Mouse (Mus musculus) limb, embryonic 11.5 days (tissue): Measurements from ENCODE around the gene Tmem259. TPM values are rescaled to one million over a fixed set of nuclear protein-coding genes. Genes with fewer than 3 reads are reported as not detected.

Source experiments
- ATAC-seq: fragments of 200-750 bp; cut with Nextera tagmentation; 2 replicates; pipeline ENCODE4 v1.8.0; 2017; ENCODE audit warnings: low read depth; ENCODE audit not compliant: insufficient number of reproducible peaks, low FRiP score, low TSS enrichment
- DNase-seq: peaks from one replicate; pipeline ENCODE4 v3.0.0-alpha.2; 2015; ENCODE audit warnings: low spot score
- H3K27ac ChIP-seq: fragments of 300-500 bp; sonication (generic); replicated peaks from 2 replicates; pipeline ENCODE4 v1.5.1; 2014; ENCODE audit warnings: low read depth, mild to moderate bottlenecking, low read length
- H3K27me3 ChIP-seq: fragments of 300-500 bp; sonication (generic); 2 replicates; pipeline ENCODE4 v1.6.1; 2014; ENCODE audit warnings: mild to moderate bottlenecking, low read length, mixed read lengths; ENCODE audit not compliant: control insufficient read depth, insufficient read depth
- H3K36me3 ChIP-seq: fragments of 300-500 bp; sonication (generic); 2 replicates; pipeline ENCODE4 v1.6.1; 2014; ENCODE audit warnings: mild to moderate bottlenecking, low read length, moderate library complexity, mixed read lengths; ENCODE audit not compliant: control insufficient read depth, insufficient read depth
- H3K4me1 ChIP-seq: fragments of 300-500 bp; sonication (generic); 2 replicates; pipeline ENCODE4 v1.6.1; 2014; ENCODE audit warnings: low read length, mixed read lengths; ENCODE audit not compliant: control insufficient read depth, insufficient read depth
- H3K4me2 ChIP-seq: fragments of 300-500 bp; sonication (generic); 2 replicates; pipeline ENCODE4 v1.6.1; 2014; ENCODE audit warnings: low read depth, mild to moderate bottlenecking, moderate library complexity; ENCODE audit not compliant: severe bottlenecking
- H3K4me3 ChIP-seq: fragments of 300-500 bp; sonication (generic); 2 replicates; pipeline ENCODE4 v1.5.1; 2014; ENCODE audit warnings: low read depth, low read length
- H3K9ac ChIP-seq: fragments of 300-500 bp; sonication (generic); 2 replicates; pipeline ENCODE4 v1.6.1; 2014; ENCODE audit warnings: mild to moderate bottlenecking, low read length
- H3K9me3 ChIP-seq: fragments of 300-500 bp; sonication (generic); 2 replicates; pipeline ENCODE4 v1.6.1; 2016; ENCODE audit warnings: low read length; ENCODE audit not compliant: control insufficient read depth
- WGBS: fragments of 180-500 bp; shearing (Covaris S2); extraction: QIAGEN DNeasy Blood & Tissue Kit; methylation state at CpG from one replicate; pipeline ENCODE4 v1.1.7; 2014; 5-methylcytosine and 5-hydroxymethylcytosine counted together
- polyA plus RNA-seq: library from polyadenylated mRNA; unstranded; fragments of >200 nt; fragmentation: Nextera tagmentation; extraction: Ambion mirVana; gene quantifications from 2 replicates; pipeline ENCODE4 v1.2.1, GENCODE M21; 2014

The Tmem259 gene
- polyA plus RNA-seq, 1 experiment from 2014 or later = 15.9 TPM

DNA sequence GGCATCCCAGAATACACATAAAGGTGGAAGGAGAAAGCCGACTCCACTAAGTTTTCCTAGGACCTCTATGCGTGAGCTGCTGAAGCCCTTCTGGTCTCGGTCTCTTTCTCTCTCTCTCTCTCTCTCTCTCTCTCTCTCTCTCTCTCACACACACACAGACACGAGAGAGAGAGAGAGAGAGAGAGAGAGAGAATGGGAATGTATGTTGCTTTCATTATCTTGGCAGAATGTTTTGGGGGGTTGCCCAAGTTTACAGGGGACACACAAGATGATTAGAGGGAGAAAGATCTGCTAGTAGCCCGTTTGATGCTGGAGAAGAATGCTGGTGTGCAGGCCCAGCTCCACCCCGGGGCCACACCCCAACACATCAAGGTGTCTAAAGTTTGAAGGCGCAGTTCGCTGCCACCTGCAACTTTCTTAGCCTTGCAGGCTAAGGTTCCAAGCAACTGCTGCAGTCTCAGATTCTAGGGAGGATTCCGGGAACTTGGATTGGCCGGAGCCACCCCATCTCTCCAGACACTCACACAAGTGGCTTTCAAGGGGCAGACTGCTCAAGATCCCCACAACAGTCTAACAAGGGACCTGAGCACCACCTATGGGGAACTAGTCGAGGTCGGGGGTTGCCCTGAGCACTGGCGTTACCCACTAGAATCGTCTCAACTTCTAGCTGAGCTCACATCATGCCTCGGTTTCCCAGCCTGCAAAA lies 58.2 kb downstream of the Tmem259 start:
- no peak for ATAC-seq

GRCm38 (mm10) chr10:79924998-79925784 lies 58.9 kb downstream of the Tmem259 start:
- DNase-seq = peak; percentile 96
- Histone ChIP-seq H3K27ac (no peak overlapping the region), H3K4me1 (peaks cover 32% of the 10 kb centered on the region)

More for the DNA sequence above, 58.2 kb downstream of the Tmem259 start:
- Histone ChIP-seq H3K27ac (0 out of 2 replicates have a peak overlapping the region, but pooled peaks have one; percentile 3), H3K4me1 (peaks cover 29% of the 10 kb centered on the region), H3K9ac (peak overlapping the region; percentile 95), H3K9me3 (peaks cover 3% of the 10 kb centered on the region; the same call in 1 of the 2 replicates), H3K4me2 (peak overlapping the region; percentile 81), H3K27me3 (peaks cover 23% of the 10 kb centered on the region), H3K36me3 (peaks cover 4% of the 10 kb centered on the region; the same call in 1 of the 2 replicates), H3K4me3 (peak overlapping the region; percentile 98)
- DNase-seq = peak; percentile 56
- 14% methylated on average over 15 of the region's 15 CpGs for WGBS

More at GRCm38 (mm10) chr10:79924998-79925784, 58.9 kb downstream of the Tmem259 start:
- Histone ChIP-seq H3K36me3 (no peaks in the 10 kb centered on the region), H3K9ac (no peak overlapping the region), H3K9me3 (peaks cover 3% of the 10 kb centered on the region; the same call in 1 of the 2 replicates), H3K27me3 (peaks cover 31% of the 10 kb centered on the region), H3K4me3 (no peak overlapping the region), H3K4me2 (no peak overlapping the region)
- ATAC-seq = no peak
- 11% methylated on average over 29 of the region's 29 CpGs for WGBS

Other genes starting within 250 kb of the Tmem259 start
- 32.2 and 36.1 TPM in 2 replicates for gene Polrmt, start 237.7 kb downstream of the Tmem259 start, polyA plus RNA-seq
- gene Fgf22, start 229.3 kb downstream of the Tmem259 start, polyA plus RNA-seq = 0.17 and 0.33 TPM in 2 replicates
- 112 and 118 TPM in 2 replicates for gene Rnf126, start 217.4 kb downstream of the Tmem259 start, polyA plus RNA-seq
- gene Fstl3, start 207.1 kb downstream of the Tmem259 start, polyA plus RNA-seq = 1.8 and 1.9 TPM in 2 replicates
- gene Prss57, start 193.4 kb downstream of the Tmem259 start, polyA plus RNA-seq = not detected in 2 replicates
- 108 and 109 TPM in 2 replicates for gene Palm, start 190.8 kb downstream of the Tmem259 start, polyA plus RNA-seq
- 0.21 and 0.29 TPM in 2 replicates for gene Misp, start 163.3 kb downstream of the Tmem259 start, polyA plus RNA-seq
- 328 and 351 TPM in 2 replicates for gene Ptbp1, start 129.9 kb downstream of the Tmem259 start, polyA plus RNA-seq
- 16.0 and 19.6 TPM in 2 replicates for gene Prtn3, start 109.9 kb downstream of the Tmem259 start, polyA plus RNA-seq
- gene Plppr3, start 109.7 kb downstream of the Tmem259 start, polyA plus RNA-seq = 95.1 and 95.7 TPM in 2 replicates
- gene Elane, start 98.1 kb downstream of the Tmem259 start, polyA plus RNA-seq = 0.20 TPM in 1 of 2 replicates, not detected in the other
- gene Cfd, start 93.5 kb downstream of the Tmem259 start, polyA plus RNA-seq = not detected in 2 replicates
- 43.1 and 43.8 TPM in 2 replicates for gene Med16, start 75.4 kb downstream of the Tmem259 start, polyA plus RNA-seq
- 6.7 TPM in 1 of 2 replicates, not detected in the other for gene Gm26602, start 73.5 kb downstream of the Tmem259 start, polyA plus RNA-seq
- gene Kiss1r, start 67.4 kb downstream of the Tmem259 start, polyA plus RNA-seq = 0.21 and 0.34 TPM in 2 replicates
- gene R3hdm4, start 63.1 kb downstream of the Tmem259 start, polyA plus RNA-seq = 133 and 138 TPM in 2 replicates
- gene Arid3a, start 57.3 kb downstream of the Tmem259 start, polyA plus RNA-seq = 11.8 and 12.9 TPM in 2 replicates
- gene Wdr18, start 24.2 kb downstream of the Tmem259 start, polyA plus RNA-seq = 141 and 144 TPM in 2 replicates
- 0.23 and 0.41 TPM in 2 replicates for gene Grin3b, start 13.6 kb downstream of the Tmem259 start, polyA plus RNA-seq
- gene Cnn2, start 4.3 kb upstream of the Tmem259 start, polyA plus RNA-seq = 250 and 255 TPM in 2 replicates
- gene Abca7, start 12.2 kb upstream of the Tmem259 start, polyA plus RNA-seq = 1.3 and 1.4 TPM in 2 replicates
- 8.5 and 10.8 TPM in 2 replicates for gene Arhgap45, start 32.3 kb upstream of the Tmem259 start, polyA plus RNA-seq
- gene Polr2e, start 55.5 kb upstream of the Tmem259 start, polyA plus RNA-seq = 294 and 308 TPM in 2 replicates
- gene Gpx4, start 62.8 kb upstream of the Tmem259 start, polyA plus RNA-seq = 475 and 534 TPM in 2 replicates
- gene Sbno2, start 121.2 kb upstream of the Tmem259 start, polyA plus RNA-seq = 8.1 and 10.8 TPM in 2 replicates
- 23.6 and 27.1 TPM in 2 replicates for gene Stk11, start 131.5 kb upstream of the Tmem259 start, polyA plus RNA-seq
- 416 and 426 TPM in 2 replicates for gene Atp5d, start 154.3 kb upstream of the Tmem259 start, polyA plus RNA-seq
- gene Cbarp, start 156.5 kb upstream of the Tmem259 start, polyA plus RNA-seq = 4.7 and 6.5 TPM in 2 replicates
- 59.3 and 60.9 TPM in 2 replicates for gene Midn, start 163.9 kb upstream of the Tmem259 start, polyA plus RNA-seq
- 67.9 and 68.1 TPM in 2 replicates for gene Cirbp, start 181.7 kb upstream of the Tmem259 start, polyA plus RNA-seq
- 5.9 and 7.2 TPM in 2 replicates for gene 1600002K03Rik, start 188.6 kb upstream of the Tmem259 start, polyA plus RNA-seq
- gene Efna2, start 195.2 kb upstream of the Tmem259 start, polyA plus RNA-seq = 51.3 and 54.8 TPM in 2 replicates
- 84.6 and 87.1 TPM in 2 replicates for gene Mum1, start 242.1 kb upstream of the Tmem259 start, polyA plus RNA-seq